Mouse (Mus musculus): ENCODE results near the gene Thap11.

GRCm38 (mm10) chr8:105860143-105860981 is 5.4 kb downstream of the Thap11 start, which contains the start of gene Nutf2:
- TF ChIP-seq CTCF (IDR thresholded peaks at IDR 0.05; ENCODE audit: low read depth) (no peak), EP300 (IDR thresholded peaks at IDR 0.05; ENCODE audit: low read depth) (no peak)
